In the genomic region with DNA sequence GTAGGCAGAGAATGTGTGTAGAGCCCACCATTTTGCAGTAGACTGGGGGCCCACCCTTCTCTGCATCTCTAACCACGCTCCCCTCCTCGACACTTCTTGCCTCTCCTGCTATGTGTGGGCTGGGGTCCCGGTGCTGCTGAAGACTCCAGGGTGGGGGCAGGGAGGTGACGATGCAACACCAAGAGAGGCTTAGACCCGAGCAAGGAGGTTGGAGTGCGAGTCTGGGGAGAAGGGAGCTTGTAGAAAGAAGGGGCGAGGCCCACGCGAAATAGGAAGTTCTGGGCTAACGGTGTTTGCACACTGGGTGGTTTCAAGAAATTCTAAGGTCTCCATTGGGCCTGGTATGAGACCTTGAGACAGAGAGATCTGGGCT, we compare ENCODE assay signal across 8 mouse cellular contexts. TPM values are rescaled to one million over a fixed set of nuclear protein-coding genes. Genes with fewer than 3 reads are reported as not detected.
A peak's percentile ranks its signal among the peaks of the same experiment; 100 is the strongest.
DNase-seq lines count a peak whose midpoint lies in the region; ATAC-seq and TF ChIP-seq lines count a peak whose summit lies in the region.

No protein-coding gene starts in this region.

- H3K4me3 ChIP-seq in kidney, embryonic 16.5 days (ENCODE audit: low read length), result peak overlapping the region; percentile 80
- peak overlapping the region; percentile 86 for H3K4me3 ChIP-seq in forebrain, embryonic 13.5 days
- H3K4me3 ChIP-seq in limb, embryonic 12.5 days (replicated peaks), result peak overlapping the region; percentile 78
- H3K4me3 ChIP-seq in midbrain, postnatal 0 days (ENCODE audit: low read depth, low read length), result peak overlapping the region; percentile 77

- ATAC-seq in kidney, embryonic 16.5 days (ENCODE audit: low FRiP score, low TSS enrichment), result no peak
- ATAC-seq in forebrain, embryonic 13.5 days, result peak; percentile 40
- peak; percentile 22; the same call in 1 of the 2 replicates for ATAC-seq in limb, embryonic 12.5 days (ENCODE audit: insufficient number of reproducible peaks, insufficient read depth, low FRiP score, low TSS enrichment, low read depth)
- peak; percentile 41 for ATAC-seq in midbrain, postnatal 0 days (ENCODE audit: low FRiP score)

- H3K27ac ChIP-seq in kidney, embryonic 16.5 days (ENCODE audit: low read length), result peak overlapping the region; percentile 94
- H3K27ac ChIP-seq in forebrain, embryonic 13.5 days, result peak overlapping the region; percentile 87
- peak overlapping the region; percentile 92 for H3K27ac ChIP-seq in limb, embryonic 12.5 days
- H3K27ac ChIP-seq in midbrain, postnatal 0 days (ENCODE audit: low read depth, low read length), result peak overlapping the region; percentile 95

- peaks cover 33% of the 10 kb centered on the region for H3K4me1 ChIP-seq in kidney, embryonic 16.5 days (ENCODE audit: insufficient read depth, low read length)
- peaks cover 32% of the 10 kb centered on the region for H3K4me1 ChIP-seq in forebrain, embryonic 13.5 days
- peaks cover 33% of the 10 kb centered on the region for H3K4me1 ChIP-seq in limb, embryonic 12.5 days (replicated peaks)
- peaks cover 30% of the 10 kb centered on the region for H3K4me1 ChIP-seq in midbrain, postnatal 0 days (ENCODE audit: insufficient read depth, low read length)

- no peaks in the 10 kb centered on the region for H3K27me3 ChIP-seq in kidney, embryonic 16.5 days (ENCODE audit: insufficient read depth, low read length)
- H3K27me3 ChIP-seq in forebrain, embryonic 13.5 days, result no peaks in the 10 kb centered on the region
- no peaks in the 10 kb centered on the region for H3K27me3 ChIP-seq in limb, embryonic 12.5 days
- no peaks in the 10 kb centered on the region for H3K27me3 ChIP-seq in midbrain, postnatal 0 days (ENCODE audit: insufficient read depth, low read length)

- no peak for DNase-seq in kidney, adult 18-20 months
- DNase-seq in MEL-GATA-1-ER (ENCODE audit: extremely low read depth, low read depth), result peak; percentile 55
- no peak for DNase-seq in midbrain, postnatal 0 days (ENCODE audit: low spot score)
- DNase-seq in ovary, adult 18-20 months (ENCODE audit: low spot score), result no peak
- DNase-seq in retina, postnatal 1 day, result no peak

- peak overlapping the region; percentile 95 for H3K4me2 ChIP-seq in kidney, embryonic 16.5 days (replicated peaks; ENCODE audit: low read depth, low read length)
- H3K4me2 ChIP-seq in forebrain, embryonic 13.5 days, result peak overlapping the region; percentile 91
- peak overlapping the region; percentile 92 for H3K4me2 ChIP-seq in limb, embryonic 12.5 days
- peak overlapping the region; percentile 91 for H3K4me2 ChIP-seq in midbrain, postnatal 0 days (ENCODE audit: low read depth, low read length, poor library complexity, severe bottlenecking)

- TF ChIP-seq CTCF in midbrain, postnatal 0 days (IDR thresholded peaks at IDR 0.05), result no peak

- no peaks in the 10 kb centered on the region for H3K9me3 ChIP-seq in kidney, embryonic 16.5 days (ENCODE audit: low read length)
- no peaks in the 10 kb centered on the region for H3K9me3 ChIP-seq in forebrain, embryonic 13.5 days (replicated peaks)
- no peaks in the 10 kb centered on the region for H3K9me3 ChIP-seq in limb, embryonic 12.5 days
- no peaks in the 10 kb centered on the region for H3K9me3 ChIP-seq in midbrain, postnatal 0 days (ENCODE audit: low read length)

- 0 out of 2 replicates have a peak, but pooled peaks cover 3% of the 10 kb centered on the region for H3K36me3 ChIP-seq in kidney, embryonic 16.5 days (ENCODE audit: insufficient read depth, low read length)
- H3K36me3 ChIP-seq in forebrain, embryonic 13.5 days (ENCODE audit: poor library complexity, severe bottlenecking), result peaks cover 6% of the 10 kb centered on the region; the same call in 1 of the 2 replicates
- H3K36me3 ChIP-seq in limb, embryonic 12.5 days, result peaks cover 7% of the 10 kb centered on the region; the same call in 1 of the 2 replicates
- H3K36me3 ChIP-seq in midbrain, postnatal 0 days (ENCODE audit: insufficient read depth, low read length), result no peaks in the 10 kb centered on the region

- WGBS in kidney, embryonic 16.5 days, result 0% methylated on average over 10 of the region's 10 CpGs
- WGBS in forebrain, embryonic 13.5 days, result under 1% methylated on average over 10 of the region's 10 CpGs
- WGBS in limb, embryonic 12.5 days, result under 1% methylated on average over 10 of the region's 10 CpGs
- under 1% methylated on average over 10 of the region's 10 CpGs for WGBS in midbrain, postnatal 0 days

- H3K9ac ChIP-seq in kidney, embryonic 16.5 days (replicated peaks; ENCODE audit: low read length), result peak overlapping the region; percentile 89
- peak overlapping the region; percentile 91 for H3K9ac ChIP-seq in forebrain, embryonic 13.5 days
- H3K9ac ChIP-seq in limb, embryonic 12.5 days (replicated peaks), result peak overlapping the region; percentile 94
- H3K9ac ChIP-seq in midbrain, postnatal 0 days (replicated peaks; ENCODE audit: low read length, poor library complexity, severe bottlenecking), result peak overlapping the region; percentile 89

RNA-seq across cellular contexts. Expression of a gene that starts 1.6 kb away (rescaled TPM):
- polyA plus RNA-seq in kidney, embryonic 16.5 days (2015; fragmentation: Nextera tagmentation; extraction: Ambion mirVana), result 314 TPM in 2 replicates
- polyA plus RNA-seq in forebrain, embryonic 13.5 days (2015; fragmentation: Nextera tagmentation; extraction: Ambion mirVana), result 274 and 296 TPM in 2 replicates
- 242 and 244 TPM in 2 replicates for polyA plus RNA-seq in limb, embryonic 12.5 days (2016; fragmentation: Nextera tagmentation; extraction: Ambion mirVana)
- total RNA-seq in midbrain, postnatal 0 days (2014; rRNA removed), result 364 and 388 TPM in 2 replicates
- 241 and 251 TPM in 2 replicates for polyA plus RNA-seq in midbrain, postnatal 0 days (2015; fragmentation: Nextera tagmentation; extraction: Ambion mirVana)

RNA-seq across cellular contexts. Expression of a gene that starts 58.5 kb away (rescaled TPM):
- polyA plus RNA-seq in kidney, embryonic 16.5 days (2015; fragmentation: Nextera tagmentation; extraction: Ambion mirVana), result 3.0 and 3.3 TPM in 2 replicates
- polyA plus RNA-seq in forebrain, embryonic 13.5 days (2015; fragmentation: Nextera tagmentation; extraction: Ambion mirVana), result 4.4 and 4.5 TPM in 2 replicates
- 3.0 and 3.6 TPM in 2 replicates for polyA plus RNA-seq in limb, embryonic 12.5 days (2016; fragmentation: Nextera tagmentation; extraction: Ambion mirVana)
- 36.5 and 44.3 TPM in 2 replicates for total RNA-seq in midbrain, postnatal 0 days (2014; rRNA removed)
- polyA plus RNA-seq in midbrain, postnatal 0 days (2015; fragmentation: Nextera tagmentation; extraction: Ambion mirVana), result 7.6 and 8.9 TPM in 2 replicates
